Mouse (Mus musculus) mouse embryonic stem cell (cell line): ENCODE data around the gene Slc5a4a.

Experiments
- in situ Hi-C, 2 experiments: fragments of 300-500 bp; cut with MboI; formaldehyde crosslinking; loops; 1 replicate in 1 of 2; 3 replicates in 1 of 2; pipeline ENCODE4 v1.14.3; 2019 to 2020; ENCODE audit warnings: low sequenced_read_pairs in 2 of 2, low pct_unique_long_range_greater_than_20kb in 1 of 2, mixed read lengths in 1 of 2; ENCODE audit not compliant: unreplicated experiment in 1 of 2

Gene Slc5a4a

GRCm38 (mm10) chr10:76147278-76147677 lies at the start of gene Slc5a4a:
TSS of gene Slc5a4a (plus strand) at chr10:76147451.
- in situ Hi-C loops = no loop called here

- in situ Hi-C loops = no loop called here
Observed at GRCm38 (mm10) chr10:76110861-76111260, 36.4 kb upstream of the Slc5a4a start, which contains the start of gene Slc5a4b. TSS of gene Slc5a4b (minus strand) at chr10:76110961.

GRCm38 (mm10) chr10:76117966-76118365 lies 29.3 kb upstream of the Slc5a4a start:
- in situ Hi-C loops = no loop called here

GRCm38 (mm10) chr10:76118741-76119140 lies 28.5 kb upstream of the Slc5a4a start:
- in situ Hi-C loops = no loop called here

- in situ Hi-C loops = loop anchor here in 1 of 2 experiments (10.0 kb wide), 1 partner anchor 75 kb away; no protein-coding TSS in a partner anchor
Observed at GRCm38 (mm10) chr10:76120124-76120711, 27.0 kb upstream of the Slc5a4a start.

GRCm38 (mm10) chr10:76121495-76121894 lies 25.8 kb upstream of the Slc5a4a start:
- in situ Hi-C loops = loop anchor here in 1 of 2 experiments (10.0 kb wide), 1 partner anchor 73 kb away; no protein-coding TSS in a partner anchor

- in situ Hi-C loops = no loop called here
Observed at GRCm38 (mm10) chr10:76132506-76132905, 14.7 kb upstream of the Slc5a4a start.

GRCm38 (mm10) chr10:76136318-76136717 lies 10.9 kb upstream of the Slc5a4a start:
- in situ Hi-C loops = no loop called here

GRCm38 (mm10) chr10:76146846-76147245 lies 405 bp upstream of the Slc5a4a start:
- in situ Hi-C loops = no loop called here

- in situ Hi-C loops = no loop called here
Observed at GRCm38 (mm10) chr10:76155911-76156310, 8.7 kb downstream of the Slc5a4a start.

GRCm38 (mm10) chr10:76157528-76157927 lies 10.3 kb downstream of the Slc5a4a start:
- in situ Hi-C loops = no loop called here

GRCm38 (mm10) chr10:76158009-76158408 lies 10.8 kb downstream of the Slc5a4a start:
- in situ Hi-C loops = no loop called here

GRCm38 (mm10) chr10:76174899-76175298 lies 27.6 kb downstream of the Slc5a4a start:
- in situ Hi-C loops = no loop called here

GRCm38 (mm10) chr10:76185216-76185615 lies 38.0 kb downstream of the Slc5a4a start:
- in situ Hi-C loops = no loop called here

GRCm38 (mm10) chr10:76188010-76188409 lies 40.8 kb downstream of the Slc5a4a start:
- in situ Hi-C loops = no loop called here

- in situ Hi-C loops = loop anchor here in 1 of 2 experiments (10.0 kb wide), 1 partner anchor 227 kb away; no protein-coding TSS in a partner anchor
Observed at GRCm38 (mm10) chr10:76201416-76201815, 54.2 kb downstream of the Slc5a4a start.

- in situ Hi-C loops = loop anchor here in 1 of 2 experiments (10.0 kb wide), 1 partner anchor 227 kb away; no protein-coding TSS in a partner anchor
Observed at GRCm38 (mm10) chr10:76201978-76202377, 54.7 kb downstream of the Slc5a4a start.

- in situ Hi-C loops = loop anchor here in 1 of 2 experiments (10.0 kb wide), 1 partner anchor 229 kb away; no protein-coding TSS in a partner anchor
Observed at GRCm38 (mm10) chr10:76203798-76204283, 56.6 kb downstream of the Slc5a4a start.

GRCm38 (mm10) chr10:76207262-76207796 lies 60.1 kb downstream of the Slc5a4a start:
- in situ Hi-C loops = loop anchor here in 1 of 2 experiments (10.0 kb wide), 1 partner anchor 233 kb away; no protein-coding TSS in a partner anchor
